Mouse (Mus musculus) megakaryocyte, adult 5-6 weeks (primary cell): Measurements from ENCODE around the gene Tmf1. TPM values are rescaled to one million over a fixed set of nuclear protein-coding genes. Genes with fewer than 3 reads are reported as not detected.

ENCODE experiments used
- ATAC-seq: 2 replicates; pipeline ENCODE4 v1.8.0; 2016; ENCODE audit warnings: mild to moderate bottlenecking, inconsistent platforms; ENCODE audit not compliant: poor library complexity, severe bottlenecking
- total RNA-seq, 2 experiments: library from RNA; stranded (forward) in 1 of 2; stranded (reverse) in 1 of 2; fragments of 153-499, 151-499 nt in 1 of 2; fragments of 221-1000, 200-1000 nt in 1 of 2; gene quantifications; 2 replicates each; pipeline versions ENCODE4 v1.2.3 to v1.2.4; 2015 to 2017

Tmf1 gene
- total RNA-seq, 2 experiments from 2014 or later: 21.5 to 120 TPM

GRCm38 (mm10) chr6:97114821-97115220, 64.1 kb downstream of the Tmf1 start:
- ATAC-seq: no peak

GRCm38 (mm10) chr6:97112177-97112576, 66.7 kb downstream of the Tmf1 start:
- ATAC-seq: no peak

GRCm38 (mm10) chr6:97106777-97107176, 72.1 kb downstream of the Tmf1 start:
- ATAC-seq: peak; percentile 83

GRCm38 (mm10) chr6:97106106-97106505, 72.8 kb downstream of the Tmf1 start:
- ATAC-seq: no peak

GRCm38 (mm10) chr6:97104264-97104852, 74.6 kb downstream of the Tmf1 start:
- ATAC-seq: peak; percentile 55; the same call in 1 of the 2 replicates

Other genes starting within 250 kb of the Tmf1 start
- 0.21 TPM in 1 of 2 replicates, not detected in the other for gene Fam19a4, start 118.7 kb downstream of the Tmf1 start, total RNA-seq (2015)
- gene Fam19a4, start 118.7 kb downstream of the Tmf1 start, total RNA-seq (2017): not detected in 2 replicates
- 4.6 and 7.2 TPM in 2 replicates for gene Eogt, start 29.9 kb downstream of the Tmf1 start, total RNA-seq (2015)
- gene Eogt, start 29.9 kb downstream of the Tmf1 start, total RNA-seq (2017): 3.4 and 6.1 TPM in 2 replicates
- gene Uba3, start 26.5 kb upstream of the Tmf1 start, total RNA-seq (2015): 52.0 and 52.9 TPM in 2 replicates
- 57.5 and 64.0 TPM in 2 replicates for gene Uba3, start 26.5 kb upstream of the Tmf1 start, total RNA-seq (2017)
- gene Arl6ip5, start 31.6 kb upstream of the Tmf1 start, total RNA-seq (2015): 90.2 and 109 TPM in 2 replicates
- 98.0 and 125 TPM in 2 replicates for gene Arl6ip5, start 31.6 kb upstream of the Tmf1 start, total RNA-seq (2017)
- gene Lmod3, start 73.6 kb upstream of the Tmf1 start, total RNA-seq (2015): not detected in 2 replicates
- not detected in 2 replicates for gene Lmod3, start 73.6 kb upstream of the Tmf1 start, total RNA-seq (2017)